Comparison of ENCODE assay signal across 25 mouse cellular contexts in genomic region chr7:131660726-131661125, GRCm38 (mm10).
A peak's percentile ranks its signal among the peaks of the same experiment; 100 is the strongest.
DNase-seq lines count a peak whose midpoint lies in the region; ATAC-seq and TF ChIP-seq lines count a peak whose summit lies in the region.
"Had no signal": no experiment of that assay in that cellular context is flagged by ENCODE, and none has a peak within 500 bp of the region (broad histone marks: within the 10 kb centered on the region; RNA-seq: fewer than 3 reads in every experiment).

No protein-coding gene starts in this region.

- no peaks in the 10 kb centered on the region for H3K27me3 ChIP-seq in lung, postnatal 0 days (replicated peaks; ENCODE audit: insufficient read depth, low read length)
- H3K27me3 ChIP-seq: embryonic facial prominence, embryonic 15.5 days had no signal

- TF ChIP-seq CTCF in lung, postnatal 0 days (IDR thresholded peaks at IDR 0.05): no peak
- no peak for TF ChIP-seq CTCF in layer of hippocampus, adult 2 months (conservative IDR thresholded peaks at IDR 0.05)

- no peaks in the 10 kb centered on the region for H3K9me3 ChIP-seq in lung, postnatal 0 days (ENCODE audit: low read length)
- H3K9me3 ChIP-seq: embryonic facial prominence, embryonic 13.5 days; embryonic facial prominence, embryonic 15.5 days; forebrain, embryonic 13.5 days; forebrain, embryonic 15.5 days had no signal

- H3K4me2 ChIP-seq in lung, postnatal 0 days (replicated peaks; ENCODE audit: low read depth, low read length): no peak overlapping the region
- H3K4me2 ChIP-seq: embryonic facial prominence, embryonic 13.5 days; embryonic facial prominence, embryonic 15.5 days; forebrain, embryonic 13.5 days; forebrain, embryonic 15.5 days had no signal

- ATAC-seq in lung, postnatal 0 days: peak; percentile 30; the same call in 1 of the 2 replicates
- ATAC-seq: CD4-positive, CD25-positive, alpha-beta regulatory T cell, adult 4 months; forebrain, embryonic 13.5 days; forebrain, embryonic 15.5 days; forebrain, postnatal 0 days had no signal

- no peak overlapping the region for H3K9ac ChIP-seq in lung, postnatal 0 days (replicated peaks; ENCODE audit: low read depth)
- H3K9ac ChIP-seq: embryonic facial prominence, embryonic 13.5 days; embryonic facial prominence, embryonic 15.5 days; forebrain, embryonic 13.5 days; forebrain, embryonic 15.5 days; forebrain, postnatal 0 days had no signal

- H3K27ac ChIP-seq in lung, postnatal 0 days (ENCODE audit: low read length): no peak overlapping the region
- no peak overlapping the region for H3K27ac ChIP-seq in layer of hippocampus, adult 2 months
- H3K27ac ChIP-seq: embryonic facial prominence, embryonic 13.5 days; embryonic facial prominence, embryonic 15.5 days; forebrain, embryonic 13.5 days; forebrain, embryonic 15.5 days had no signal

- DNase-seq in lung, postnatal 0 days (ENCODE audit: low spot score): no peak
- DNase-seq in lung, postnatal 36 days: no peak
- DNase-seq in ES-CJ7 (ENCODE audit: low read depth, low spot score) (peak; percentile 67), R1 (ENCODE audit: low read depth, low spot score) (peak; percentile 88), MN1 (ENCODE audit: low spot score) (no peak)
- no peak for DNase-seq in layer of hippocampus, adult 2 months (ENCODE audit: low spot score in 2 of 2)
- DNase-seq in frontal cortex, postnatal 25 days (ENCODE audit: low spot score in 2 of 2): no peak
- DNase-seq: adrenal gland, adult 2 months; adrenal gland, postnatal 10 days; adrenal gland, postnatal 25 days; B cell, adult 2 months; cerebellum, adult 11 months; cerebellum, adult 18-20 months; cerebellum, adult 8-10 months; cerebellum, adult 9-11 months; cerebellum, postnatal 14 days; cerebellum, postnatal 36 days; embryo, embryonic 11 days; forebrain, postnatal 0 days had no signal

- TF ChIP-seq EP300 in lung, postnatal 0 days (IDR thresholded peaks at IDR 0.05): no peak

- H3K4me1 ChIP-seq in lung, postnatal 0 days (ENCODE audit: insufficient read depth, low read depth, low read length): no peaks in the 10 kb centered on the region
- H3K4me1 ChIP-seq: embryonic facial prominence, embryonic 13.5 days; embryonic facial prominence, embryonic 15.5 days had no signal

- 88% methylated on average over 1 of the region's 1 CpGs for WGBS in lung, postnatal 0 days

- no peaks in the 10 kb centered on the region for H3K36me3 ChIP-seq in lung, postnatal 0 days (ENCODE audit: insufficient read depth, low read length)
- H3K36me3 ChIP-seq: embryonic facial prominence, embryonic 13.5 days; embryonic facial prominence, embryonic 15.5 days; forebrain, embryonic 15.5 days; G1E had no signal

- no peak overlapping the region for H3K4me3 ChIP-seq in lung, postnatal 0 days (ENCODE audit: low read depth, low read length)
- H3K4me3 ChIP-seq in layer of hippocampus, adult 2 months: no peak overlapping the region
- H3K4me3 ChIP-seq: embryonic facial prominence, embryonic 13.5 days; embryonic facial prominence, embryonic 15.5 days; forebrain, embryonic 13.5 days; forebrain, embryonic 15.5 days had no signal

Comparison
In these comparisons a context has a peak if more than half of its experiments do, and no peak if none do; other contexts are left out.
1. DNase-seq: peak in ES-CJ7 (single experiment) and R1 (single experiment); none in lung, postnatal 0 days (single experiment), lung, postnatal 36 days (single experiment), layer of hippocampus, adult 2 months (0 of 2), MN1 (single experiment) and frontal cortex, postnatal 25 days (0 of 2).